Mouse (Mus musculus) right cerebral cortex, postnatal 36 days (tissue): ENCODE data around the gene Olfr885.

Experiments
- DNase-seq, 2 experiments: peaks; one replicate each; pipeline ENCODE4 v3.0.0; 2022; ENCODE audit warnings: low spot score in 2 of 2, mixed read lengths in 1 of 2

Gene Olfr885

GRCm38 (mm10) chr9:38061022-38061421 lies at the start of gene Olfr885:
Gene Olfr885, plus strand, starts transcription at chr9:38061322.
- DNase-seq: no peak

DNA sequence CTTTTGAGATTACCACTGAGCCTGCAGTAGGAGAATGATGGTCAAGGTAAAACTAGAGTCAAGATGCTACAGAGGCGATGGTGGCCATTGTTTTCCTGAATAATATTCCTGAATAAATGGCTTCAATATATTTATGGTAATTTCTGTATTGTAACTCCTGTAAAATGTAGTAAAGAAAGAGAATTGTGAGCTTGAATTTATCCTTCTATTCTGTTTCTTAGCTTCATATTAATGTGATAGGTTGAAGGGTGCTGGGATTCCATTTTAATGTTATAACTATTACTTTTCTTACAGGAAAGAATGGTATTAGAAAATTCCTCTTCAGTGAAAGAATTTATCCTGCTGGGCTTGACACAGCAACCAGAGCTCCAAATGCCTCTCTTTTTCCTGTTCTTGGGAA lies 35.6 kb upstream of the Olfr885 start, which contains the start of gene Olfr883:
Olfr883 (plus strand) TSS at position 301 of the 400 bp plus-strand sequence.
- no peak for DNase-seq

GRCm38 (mm10) chr9:38046255-38046654 lies 14.9 kb upstream of the Olfr885 start, which contains the start of gene Olfr884:
Gene Olfr884, plus strand, starts transcription at chr9:38046555.
- DNase-seq: no peak

DNA sequence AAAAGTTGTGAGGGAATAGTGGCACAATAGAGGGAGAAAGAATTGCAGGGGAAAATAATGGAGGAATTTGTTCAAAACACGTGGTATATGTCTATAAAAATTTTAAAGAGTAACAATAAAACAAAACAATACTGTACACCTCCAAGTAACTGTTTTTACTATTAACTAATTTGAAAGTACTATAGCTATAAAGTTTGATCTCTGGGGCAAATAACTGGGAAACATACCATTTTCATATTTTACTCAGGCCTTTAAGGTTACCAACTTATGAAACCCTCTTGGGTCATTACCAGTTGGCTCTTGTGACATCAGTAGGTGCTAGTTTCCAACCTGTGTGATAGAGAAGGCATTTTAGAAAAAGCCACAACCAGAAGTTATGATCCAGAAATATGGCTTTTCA lies 22.6 kb downstream of the Olfr885 start, which contains the start of gene Olfr887:
Olfr887 (plus strand) TSS at position 301 of the 400 bp plus-strand sequence.
- DNase-seq: no peak

GRCm38 (mm10) chr9:38107828-38108227 lies 46.7 kb downstream of the Olfr885 start, which contains the start of gene Olfr888:
Gene Olfr888, plus strand, starts transcription at chr9:38108128.
- no peak for DNase-seq
